Mouse (Mus musculus): Measurements from ENCODE around the gene Fam124b. TPM values are rescaled to one million over a fixed set of nuclear protein-coding genes. Genes with fewer than 3 reads are reported as not detected.

Gene Fam124b
- polyA plus RNA-seq, 1 experiment from 2014 or later = 3.8 TPM

GRCm38 (mm10) chr1:80224839-80225412 lies 6.7 kb upstream of the Fam124b start:
- WGBS = 37% methylated on average over 3 of the region's 3 CpGs
- TF ChIP-seq EP300 (IDR thresholded peaks at IDR 0.05) = no peak
- TF ChIP-seq CTCF (IDR thresholded peaks at IDR 0.05) = no peak
- ATAC-seq = no peak
- no peak for DNase-seq (ENCODE audit: low spot score)
- Histone ChIP-seq H3K4me3 (ENCODE audit: low read depth, low read length) (no peak overlapping the region), H3K4me2 (replicated peaks; ENCODE audit: low read depth, low read length) (no peak overlapping the region), H3K27ac (ENCODE audit: low read length) (no peak overlapping the region), H3K27me3 (replicated peaks; ENCODE audit: insufficient read depth, low read length) (no peaks in the 10 kb centered on the region), H3K36me3 (ENCODE audit: insufficient read depth, low read length) (no peaks in the 10 kb centered on the region), H3K9ac (replicated peaks; ENCODE audit: low read depth) (no peak overlapping the region), H3K9me3 (ENCODE audit: low read length) (no peaks in the 10 kb centered on the region), H3K4me1 (ENCODE audit: insufficient read depth, low read depth, low read length) (no peaks in the 10 kb centered on the region)

DNA sequence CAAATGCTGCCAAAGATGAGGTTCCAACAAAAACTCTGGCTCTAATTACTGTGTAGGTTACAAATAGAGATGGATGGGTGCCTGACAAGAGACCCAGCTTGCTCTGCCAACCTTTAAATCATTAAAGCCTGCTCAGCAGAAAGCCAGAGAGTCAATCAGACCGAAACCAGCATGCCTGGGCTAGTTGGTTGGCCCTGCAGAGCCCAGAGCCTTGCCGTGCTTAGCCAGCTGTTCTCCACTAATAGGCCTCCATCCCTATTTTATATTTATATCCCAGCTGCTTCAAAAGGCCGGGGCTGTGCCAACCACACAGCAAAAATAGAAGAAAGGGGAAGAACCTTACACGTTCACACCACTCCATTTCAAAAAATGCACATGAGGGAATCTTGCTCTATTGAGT lies 2.9 kb upstream of the Fam124b start:
- no peak overlapping the region for H3K27ac ChIP-seq (ENCODE audit: low read length)
- no peaks in the 10 kb centered on the region for H3K36me3 ChIP-seq (ENCODE audit: insufficient read depth, low read length)
- DNase-seq (ENCODE audit: low spot score) = no peak
- H3K4me3 ChIP-seq (ENCODE audit: low read depth, low read length) = no peak overlapping the region
- TF ChIP-seq EP300 (IDR thresholded peaks at IDR 0.05) (no peak), CTCF (IDR thresholded peaks at IDR 0.05) (no peak)
- H3K4me1 ChIP-seq (ENCODE audit: insufficient read depth, low read depth, low read length) = peaks cover 3% of the 10 kb centered on the region; the same call in 1 of the 2 replicates
- no peaks in the 10 kb centered on the region for H3K27me3 ChIP-seq (replicated peaks; ENCODE audit: insufficient read depth, low read length)
- no peak overlapping the region for H3K4me2 ChIP-seq (replicated peaks; ENCODE audit: low read depth, low read length)
- WGBS = 60% methylated on average over 4 of the region's 4 CpGs
- H3K9ac ChIP-seq (replicated peaks; ENCODE audit: low read depth) = no peak overlapping the region
- ATAC-seq = no peak
- no peaks in the 10 kb centered on the region for H3K9me3 ChIP-seq (ENCODE audit: low read length)

DNA sequence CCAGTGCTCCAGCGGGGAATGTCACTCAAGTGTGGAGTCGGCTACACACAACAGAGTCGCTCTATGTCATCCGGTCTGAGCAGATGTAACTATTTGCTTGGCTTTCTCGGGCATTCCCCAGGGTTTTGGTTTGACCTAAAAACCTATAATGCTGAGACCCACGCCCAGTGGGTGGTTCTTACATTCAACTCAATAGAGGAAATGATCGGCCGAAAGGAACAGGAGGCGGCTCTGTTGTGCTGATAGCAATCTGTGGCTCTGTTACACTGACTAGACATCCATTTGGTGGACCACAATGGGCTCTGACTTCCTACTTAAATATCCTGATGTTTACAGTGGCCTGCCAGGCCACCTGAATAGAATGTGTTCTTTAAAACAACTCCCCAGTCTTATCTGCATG lies 4.4 kb downstream of the Fam124b start:
- Histone ChIP-seq H3K4me2 (replicated peaks; ENCODE audit: low read depth, low read length) (peak overlapping the region; percentile 44; the same call in 1 of the 2 replicates), H3K27ac (ENCODE audit: low read length) (peak overlapping the region; percentile 85), H3K9me3 (ENCODE audit: low read length) (no peaks in the 10 kb centered on the region), H3K9ac (replicated peaks; ENCODE audit: low read depth) (no peak overlapping the region), H3K4me3 (ENCODE audit: low read depth, low read length) (peak overlapping the region; percentile 28), H3K4me1 (ENCODE audit: insufficient read depth, low read depth, low read length) (peaks cover 3% of the 10 kb centered on the region; the same call in 1 of the 2 replicates), H3K27me3 (replicated peaks; ENCODE audit: insufficient read depth, low read length) (no peaks in the 10 kb centered on the region), H3K36me3 (ENCODE audit: insufficient read depth, low read length) (no peaks in the 10 kb centered on the region)
- 44% methylated on average over 9 of the region's 9 CpGs for WGBS
- no peak for TF ChIP-seq CTCF (IDR thresholded peaks at IDR 0.05)
- peak; percentile 76; the same call in 1 of the 2 replicates for TF ChIP-seq EP300 (IDR thresholded peaks at IDR 0.05)
- DNase-seq (ENCODE audit: low spot score) = peak; percentile 62
- peak; percentile 72 for ATAC-seq

GRCm38 (mm10) chr1:80213146-80213545 lies 5.1 kb downstream of the Fam124b start:
- ATAC-seq (peak; percentile 23; the same call in 1 of the 2 replicates), DNase-seq (ENCODE audit: low spot score) (no peak)
- Histone ChIP-seq H3K4me1 (ENCODE audit: insufficient read depth, low read depth, low read length) (peaks cover 3% of the 10 kb centered on the region; the same call in 1 of the 2 replicates), H3K9ac (replicated peaks; ENCODE audit: low read depth) (0 out of 2 replicates have a peak overlapping the region, but pooled peaks have one; percentile 1), H3K4me3 (ENCODE audit: low read depth, low read length) (peak overlapping the region; percentile 28), H3K27me3 (replicated peaks; ENCODE audit: insufficient read depth, low read length) (no peaks in the 10 kb centered on the region), H3K9me3 (ENCODE audit: low read length) (no peaks in the 10 kb centered on the region), H3K27ac (ENCODE audit: low read length) (peak overlapping the region; percentile 85), H3K36me3 (ENCODE audit: insufficient read depth, low read length) (no peaks in the 10 kb centered on the region), H3K4me2 (replicated peaks; ENCODE audit: low read depth, low read length) (peak overlapping the region; percentile 44)
- 71% methylated on average over 10 of the region's 10 CpGs for WGBS
- TF ChIP-seq CTCF (IDR thresholded peaks at IDR 0.05) (no peak), EP300 (IDR thresholded peaks at IDR 0.05) (no peak)

DNA sequence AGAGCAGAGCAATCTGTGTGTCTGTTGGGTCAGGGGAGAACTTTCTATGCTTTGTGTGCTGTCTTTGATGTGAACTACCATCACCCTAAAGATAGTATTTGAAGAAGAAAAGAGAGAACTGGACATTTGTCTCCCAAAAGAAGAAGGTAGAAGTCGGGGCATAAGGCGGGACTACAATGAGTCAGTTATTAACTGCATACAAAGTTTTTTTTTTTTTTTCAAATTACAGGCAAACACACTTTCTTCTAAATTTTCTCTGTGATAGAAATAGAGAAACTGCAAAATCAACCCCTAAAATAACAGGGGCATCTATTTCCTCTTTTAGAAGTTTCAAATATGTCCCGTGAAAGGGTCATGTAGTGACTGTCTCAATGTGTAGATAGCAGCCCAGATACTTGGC lies 16.0 kb downstream of the Fam124b start:
- H3K4me1 ChIP-seq (ENCODE audit: insufficient read depth, low read depth, low read length) = no peaks in the 10 kb centered on the region
- H3K27me3 ChIP-seq (replicated peaks; ENCODE audit: insufficient read depth, low read length) = no peaks in the 10 kb centered on the region
- H3K9me3 ChIP-seq (ENCODE audit: low read length) = no peaks in the 10 kb centered on the region
- ATAC-seq (no peak), DNase-seq (ENCODE audit: low spot score) (no peak)
- no peaks in the 10 kb centered on the region; the same call in 1 of the 2 replicates for H3K36me3 ChIP-seq (ENCODE audit: insufficient read depth, low read length)
- TF ChIP-seq CTCF (IDR thresholded peaks at IDR 0.05) (no peak), EP300 (IDR thresholded peaks at IDR 0.05) (no peak)
- H3K27ac ChIP-seq (ENCODE audit: low read length) = no peak overlapping the region
- WGBS = 77% methylated on average over 3 of the region's 3 CpGs
- no peak overlapping the region for H3K4me3 ChIP-seq (ENCODE audit: low read depth, low read length)
- no peak overlapping the region for H3K9ac ChIP-seq (replicated peaks; ENCODE audit: low read depth)
- H3K4me2 ChIP-seq (replicated peaks; ENCODE audit: low read depth, low read length) = no peak overlapping the region

- TF ChIP-seq EP300 (IDR thresholded peaks at IDR 0.05) (no peak), CTCF (IDR thresholded peaks at IDR 0.05) (no peak)
- Histone ChIP-seq H3K27me3 (replicated peaks; ENCODE audit: insufficient read depth, low read length) (no peaks in the 10 kb centered on the region), H3K36me3 (ENCODE audit: insufficient read depth, low read length) (no peaks in the 10 kb centered on the region), H3K9ac (replicated peaks; ENCODE audit: low read depth) (no peak overlapping the region), H3K4me3 (ENCODE audit: low read depth, low read length) (no peak overlapping the region), H3K4me2 (replicated peaks; ENCODE audit: low read depth, low read length) (no peak overlapping the region), H3K4me1 (ENCODE audit: insufficient read depth, low read depth, low read length) (no peaks in the 10 kb centered on the region), H3K9me3 (ENCODE audit: low read length) (no peaks in the 10 kb centered on the region), H3K27ac (ENCODE audit: low read length) (no peak overlapping the region)
- 87% methylated on average over 8 of the region's 8 CpGs for WGBS
- no peak for DNase-seq (ENCODE audit: low spot score)
- ATAC-seq = no peak
These were observed 25.4 kb downstream of the Fam124b start for GRCm38 (mm10) chr1:80192837-80193236.

All from lung, postnatal 0 days (tissue).